In genomic region chr11:29047985-29048610, GRCm38 (mm10) we compare ENCODE assay signal across 5 mouse cellular contexts.
DNase-seq lines count a peak whose midpoint lies in the region; TF ChIP-seq lines count a peak whose summit lies in the region.
"Not testable (repeated sequence)": the region's sequence is repeated elsewhere in the genome, so short reads cannot be mapped to it uniquely, and the experiment has no call there.

No protein-coding gene starts in this region.

- not testable (repeated sequence) for TF ChIP-seq POLR2A in ES-Bruce4 (IDR thresholded peaks at IDR 0.05; ENCODE audit: insufficient read depth, low read length)

- not testable (repeated sequence) for H3K9me3 ChIP-seq in ES-Bruce4 (replicated peaks; ENCODE audit: control insufficient read depth, insufficient read depth, low read length, poor library complexity, severe bottlenecking); ES-E14 (ENCODE audit: control insufficient read depth, insufficient read depth, low read depth, low read length)

- TF ChIP-seq CTCF in ES-Bruce4 (IDR thresholded peaks at IDR 0.05; ENCODE audit: low read depth, low read length), result not testable (repeated sequence)

- TF ChIP-seq EP300 in ES-Bruce4 (IDR thresholded peaks at IDR 0.05; ENCODE audit: insufficient read depth, low read depth, low read length), result not testable (repeated sequence)

- H3K4me3 ChIP-seq in ES-Bruce4 (ENCODE audit: low read depth, low read length); ES-E14 (ENCODE audit: insufficient read depth in 1 of 2, low read depth in 1 of 2, low read length in 2 of 2, poor library complexity in 1 of 2, severe bottlenecking in 1 of 2): not testable (repeated sequence)

- not testable (repeated sequence) for H3K9ac ChIP-seq in ES-Bruce4 (ENCODE audit: low read depth, poor library complexity, severe bottlenecking); ES-E14 (ENCODE audit: insufficient read depth, low read depth, low read length, poor library complexity, severe bottlenecking)

- not testable (repeated sequence) for H3K4me1 ChIP-seq in ES-Bruce4 (ENCODE audit: control insufficient read depth, insufficient read depth, low read length); ES-E14 (ENCODE audit: control insufficient read depth in 2 of 2, insufficient read depth in 2 of 2, low read length in 2 of 2, poor library complexity in 1 of 2)

- not testable (repeated sequence) for H3K27me3 ChIP-seq in ES-Bruce4 (ENCODE audit: control insufficient read depth, insufficient read depth, low read length, poor library complexity, severe bottlenecking)

- in situ Hi-C loops in ES-E14 (cut with MboI; ENCODE audit: low sequenced_read_pairs in 2 of 2, unreplicated experiment in 2 of 2), result not testable (repeated sequence)

- H3K36me3 ChIP-seq in ES-Bruce4 (ENCODE audit: control insufficient read depth, insufficient read depth, low read length, poor library complexity, severe bottlenecking); ES-E14 (ENCODE audit: control insufficient read depth, insufficient read depth, low read length, poor library complexity, severe bottlenecking): not testable (repeated sequence)

- DNase-seq in ES-CJ7 (ENCODE audit: low read depth, low spot score) (peak; percentile 65), R1 (ENCODE audit: low read depth, low spot score) (peak; percentile 82), ZHBTc4 (ENCODE audit: low read depth, low spot score) (peak; percentile 76)
- DNase-seq in ES-E14 (ENCODE audit: low read depth, low spot score), result not testable (repeated sequence)

- peak overlapping the region; percentile 96 for H3K27ac ChIP-seq in ES-Bruce4 (ENCODE audit: insufficient read depth, low read length)
- peak overlapping the region; percentile 81; the same call in 1 of the 2 replicates for H3K27ac ChIP-seq in ES-E14 (ENCODE audit: insufficient read depth, low read depth, low read length, poor library complexity, severe bottlenecking)
